Mouse (Mus musculus) hindbrain, embryonic 12.5 days (tissue): ENCODE measurements around the gene Enox1. TPM values are rescaled to one million over a fixed set of nuclear protein-coding genes. Genes with fewer than 3 reads are reported as not detected.

Experiments used
- ATAC-seq: fragments of 200-750 bp; cut with Nextera tagmentation; 2 replicates; pipeline ENCODE4 v1.8.0; 2017; ENCODE audit warnings: moderate TSS enrichment; ENCODE audit not compliant: low FRiP score
- H3K27ac ChIP-seq: fragments of 300-500 bp; sonication (generic); 2 replicates; pipeline ENCODE4 v1.5.1; 2016; ENCODE audit warnings: mild to moderate bottlenecking
- H3K27me3 ChIP-seq: fragments of 300-500 bp; sonication (generic); 2 replicates; pipeline ENCODE4 v1.6.1; 2016; ENCODE audit warnings: mild to moderate bottlenecking
- H3K36me3 ChIP-seq: fragments of 300-500 bp; sonication (generic); 2 replicates; pipeline ENCODE4 v1.6.1; 2016; ENCODE audit warnings: mild to moderate bottlenecking
- H3K4me1 ChIP-seq: fragments of 300-500 bp; sonication (generic); 2 replicates; pipeline ENCODE4 v1.6.1; 2016
- H3K4me2 ChIP-seq: fragments of 300-500 bp; sonication (generic); replicated peaks from 2 replicates; pipeline ENCODE4 v1.6.1; 2016; ENCODE audit warnings: mild to moderate bottlenecking
- H3K4me3 ChIP-seq: fragments of 300-500 bp; sonication (generic); 2 replicates; pipeline ENCODE4 v1.5.1; 2016; ENCODE audit warnings: mild to moderate bottlenecking
- H3K9ac ChIP-seq: fragments of 300-500 bp; sonication (generic); 2 replicates; pipeline ENCODE4 v1.6.1; 2016; ENCODE audit warnings: mild to moderate bottlenecking, moderate library complexity
- H3K9me3 ChIP-seq: fragments of 300-500 bp; sonication (generic); replicated peaks from 2 replicates; pipeline ENCODE4 v1.6.1; 2016; ENCODE audit warnings: mild to moderate bottlenecking
- WGBS: fragments of 180-500 bp; shearing (Covaris S2); methylation state at CpG from one replicate; pipeline ENCODE4 v1.1.7; 2016; 5-methylcytosine and 5-hydroxymethylcytosine counted together
- polyA plus RNA-seq: library from polyadenylated mRNA; unstranded; fragments of >200 nt; fragmentation: Nextera tagmentation; extraction: Ambion mirVana; gene quantifications from 2 replicates; pipeline ENCODE4 v1.2.1, GENCODE M21; 2016

Enox1 gene
- polyA plus RNA-seq, 1 experiment from 2014 or later: 36.7 TPM

DNA sequence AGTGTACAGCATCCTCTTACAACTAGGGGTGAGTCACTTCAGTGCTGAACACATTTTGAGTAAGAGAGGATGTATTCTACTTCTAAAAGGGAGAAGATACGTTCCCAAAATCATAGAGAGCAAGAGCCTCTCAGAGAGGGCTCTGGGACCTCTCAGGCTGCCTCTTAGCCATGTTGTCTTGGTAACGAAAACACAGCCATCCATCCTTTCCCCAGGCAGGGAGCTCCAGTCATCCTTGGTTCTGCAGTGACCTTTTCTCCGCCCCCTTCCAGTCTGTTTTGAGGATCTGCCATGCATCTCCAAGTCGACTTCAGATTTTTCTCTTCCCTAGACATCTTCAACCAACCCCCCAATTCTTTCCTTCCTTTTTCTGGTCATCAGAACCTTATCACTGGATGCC is 127.4 kb downstream of the Enox1 start:
- no peak overlapping the region for H3K4me3 ChIP-seq
- H3K27ac ChIP-seq: no peak overlapping the region
- no peaks in the 10 kb centered on the region for H3K27me3 ChIP-seq
- H3K9ac ChIP-seq: no peak overlapping the region
- peaks cover 8% of the 10 kb centered on the region for H3K4me1 ChIP-seq
- H3K9me3 ChIP-seq: no peaks in the 10 kb centered on the region
- no peak overlapping the region for H3K4me2 ChIP-seq
- H3K36me3 ChIP-seq: no peaks in the 10 kb centered on the region
- 65% methylated on average over 4 of the region's 4 CpGs for WGBS
- ATAC-seq: no peak

DNA sequence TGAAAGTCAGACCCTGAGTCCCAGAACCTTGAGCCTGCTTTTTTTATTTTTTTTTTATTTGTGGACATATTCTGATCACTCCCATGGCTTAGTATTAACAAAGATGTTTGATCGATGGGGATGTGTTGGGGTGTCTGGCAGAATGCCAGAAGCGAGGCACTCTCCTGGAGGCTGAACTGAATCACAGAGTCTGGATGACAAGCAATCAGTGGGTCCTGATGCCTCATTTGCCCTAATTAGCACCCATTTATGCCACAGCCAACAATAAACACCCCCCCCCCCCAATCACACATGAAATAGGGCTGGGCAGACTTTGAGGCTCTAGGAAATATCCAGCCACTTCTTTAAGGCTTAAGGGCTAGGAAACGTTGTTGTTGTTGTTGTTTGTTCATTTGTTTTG is 128.9 kb downstream of the Enox1 start:
- ATAC-seq: no peak
- Histone ChIP-seq H3K4me1 (peaks cover 5% of the 10 kb centered on the region; the same call in 1 of the 2 replicates), H3K4me3 (no peak overlapping the region)

DNA sequence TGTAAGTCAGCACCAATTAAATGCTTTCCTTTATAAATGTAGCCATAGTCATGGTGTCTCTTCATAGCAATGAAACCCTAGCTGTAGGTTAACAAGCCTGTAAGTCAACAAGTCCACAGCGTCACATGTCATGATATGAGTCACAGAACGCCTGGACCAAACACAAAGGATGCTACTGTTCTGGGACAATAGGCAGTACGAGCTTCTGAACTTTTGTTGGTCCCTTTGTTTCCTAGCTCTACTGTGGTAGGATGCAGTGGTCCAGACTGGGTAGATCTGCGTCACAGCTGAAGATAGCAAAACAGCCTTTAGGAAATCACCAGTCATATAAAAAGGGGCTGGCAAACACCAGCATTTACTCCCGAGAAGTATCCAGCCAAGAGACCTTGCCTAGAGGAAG is 135.2 kb downstream of the Enox1 start:
- Histone ChIP-seq H3K36me3 (no peaks in the 10 kb centered on the region), H3K4me1 (no peaks in the 10 kb centered on the region), H3K27ac (no peak overlapping the region), H3K4me3 (no peak overlapping the region), H3K9ac (no peak overlapping the region), H3K9me3 (no peaks in the 10 kb centered on the region; the same call in 1 of the 2 replicates), H3K27me3 (no peaks in the 10 kb centered on the region), H3K4me2 (no peak overlapping the region)
- ATAC-seq: no peak
- WGBS: 87% methylated on average over 5 of the region's 5 CpGs

More for the DNA sequence above, 128.9 kb downstream of the Enox1 start:
- 75% methylated on average over 3 of the region's 3 CpGs for WGBS
- H3K9ac ChIP-seq: no peak overlapping the region
- no peaks in the 10 kb centered on the region for H3K9me3 ChIP-seq
- no peaks in the 10 kb centered on the region for H3K27me3 ChIP-seq
- H3K27ac ChIP-seq: no peak overlapping the region
- no peaks in the 10 kb centered on the region for H3K36me3 ChIP-seq
- H3K4me2 ChIP-seq: no peak overlapping the region

DNA sequence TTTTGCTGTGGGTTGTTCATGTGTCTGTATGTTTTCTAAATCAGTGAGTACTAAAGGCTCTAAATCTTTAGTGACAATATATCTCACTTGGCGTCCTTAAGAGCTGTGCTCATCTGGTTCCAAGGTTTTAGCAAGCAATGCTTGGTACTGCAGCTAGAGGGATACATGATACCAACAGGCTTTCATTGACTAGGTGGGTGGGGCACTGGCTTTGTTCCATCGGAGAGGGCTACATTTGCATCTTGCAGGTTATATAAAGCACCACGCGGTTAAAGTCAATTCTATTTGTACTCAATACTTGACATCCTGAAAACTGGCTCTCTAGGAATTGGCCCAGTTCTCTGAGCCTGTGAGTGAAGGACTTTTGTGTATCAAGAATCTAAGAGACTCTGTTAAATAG is 140.5 kb downstream of the Enox1 start:
- 49% methylated on average over 4 of the region's 4 CpGs for WGBS
- no peak overlapping the region for H3K9ac ChIP-seq
- no peak for ATAC-seq
- H3K36me3 ChIP-seq: no peaks in the 10 kb centered on the region
- no peaks in the 10 kb centered on the region for H3K4me1 ChIP-seq
- no peak overlapping the region for H3K27ac ChIP-seq
- no peak overlapping the region for H3K4me3 ChIP-seq
- no peaks in the 10 kb centered on the region for H3K27me3 ChIP-seq
- no peaks in the 10 kb centered on the region for H3K9me3 ChIP-seq
- no peak overlapping the region for H3K4me2 ChIP-seq

DNA sequence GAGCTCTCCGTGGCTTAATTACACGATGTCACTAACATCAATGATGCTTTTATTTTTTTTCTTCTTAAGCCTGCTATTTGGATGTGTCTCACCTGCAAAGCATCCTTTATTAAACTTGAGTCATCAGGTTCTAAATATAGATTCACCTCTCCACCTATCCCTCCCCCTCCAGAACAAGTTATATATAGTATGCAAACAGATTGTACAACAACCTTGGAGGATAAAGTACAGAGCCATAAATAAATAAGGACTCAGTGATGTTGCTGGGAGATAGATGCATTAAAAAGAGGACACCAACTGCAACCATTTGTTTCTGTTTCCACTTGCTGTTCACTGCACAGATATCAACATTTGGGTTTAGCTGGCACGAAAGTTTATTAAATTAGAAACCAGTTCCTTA is 141.8 kb downstream of the Enox1 start:
- Histone ChIP-seq H3K27ac (no peak overlapping the region), H3K36me3 (no peaks in the 10 kb centered on the region), H3K9ac (no peak overlapping the region), H3K4me1 (no peaks in the 10 kb centered on the region), H3K4me2 (no peak overlapping the region), H3K27me3 (no peaks in the 10 kb centered on the region), H3K9me3 (no peaks in the 10 kb centered on the region), H3K4me3 (no peak overlapping the region)
- 89% methylated on average over 3 of the region's 3 CpGs for WGBS
- no peak for ATAC-seq

DNA sequence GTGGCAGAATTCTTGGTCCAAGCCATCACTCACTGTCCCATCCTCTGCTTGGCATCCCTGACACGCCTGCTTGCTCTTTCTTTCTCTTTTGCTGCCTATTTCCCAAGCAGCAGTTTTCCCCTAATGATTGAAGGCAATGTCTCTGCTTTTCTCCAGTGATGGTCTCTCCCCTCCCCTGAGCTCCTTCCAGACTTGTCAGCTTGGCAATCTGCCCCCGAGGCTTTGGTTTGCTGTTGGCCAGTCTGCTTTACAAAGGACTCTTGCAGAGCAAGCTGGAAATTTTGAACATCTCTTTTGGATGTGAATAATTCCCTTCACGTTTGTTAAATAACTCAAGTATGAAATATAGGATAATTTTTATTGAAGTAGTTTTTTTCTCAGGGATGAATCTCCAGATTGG is 153.0 kb downstream of the Enox1 start:
- Histone ChIP-seq H3K9ac (no peak overlapping the region), H3K4me3 (no peak overlapping the region), H3K4me1 (peaks cover 11% of the 10 kb centered on the region), H3K9me3 (no peaks in the 10 kb centered on the region), H3K4me2 (no peak overlapping the region), H3K36me3 (no peaks in the 10 kb centered on the region), H3K27ac (no peak overlapping the region), H3K27me3 (no peaks in the 10 kb centered on the region)
- no peak for ATAC-seq
- 61% methylated on average over 3 of the region's 3 CpGs for WGBS

DNA sequence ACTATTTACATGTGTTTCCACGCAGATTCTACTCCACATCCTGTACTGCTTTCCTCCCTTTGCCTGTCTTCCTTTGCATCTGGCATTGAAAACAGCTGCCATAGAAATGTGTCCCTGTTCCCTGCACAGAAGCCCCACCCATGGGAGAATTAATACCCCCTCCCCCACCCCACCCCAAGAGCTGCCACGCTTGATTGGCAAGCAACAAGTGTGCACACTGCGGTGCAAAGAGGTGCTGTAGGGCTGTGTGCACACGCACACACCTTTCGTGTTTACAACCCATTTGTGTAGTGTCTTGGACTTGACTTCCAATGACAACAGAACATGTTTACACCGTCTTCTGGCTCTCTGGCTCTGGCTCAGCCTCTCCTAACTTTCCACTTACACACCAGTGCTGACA is 154.9 kb downstream of the Enox1 start:
- no peaks in the 10 kb centered on the region for H3K9me3 ChIP-seq
- H3K36me3 ChIP-seq: no peaks in the 10 kb centered on the region
- no peak overlapping the region for H3K4me3 ChIP-seq
- peaks cover 11% of the 10 kb centered on the region for H3K4me1 ChIP-seq
- no peak overlapping the region for H3K9ac ChIP-seq
- no peak overlapping the region for H3K4me2 ChIP-seq
- WGBS: 77% methylated on average over 6 of the region's 6 CpGs
- no peak for ATAC-seq
- no peak overlapping the region for H3K27ac ChIP-seq
- H3K27me3 ChIP-seq: no peaks in the 10 kb centered on the region

DNA sequence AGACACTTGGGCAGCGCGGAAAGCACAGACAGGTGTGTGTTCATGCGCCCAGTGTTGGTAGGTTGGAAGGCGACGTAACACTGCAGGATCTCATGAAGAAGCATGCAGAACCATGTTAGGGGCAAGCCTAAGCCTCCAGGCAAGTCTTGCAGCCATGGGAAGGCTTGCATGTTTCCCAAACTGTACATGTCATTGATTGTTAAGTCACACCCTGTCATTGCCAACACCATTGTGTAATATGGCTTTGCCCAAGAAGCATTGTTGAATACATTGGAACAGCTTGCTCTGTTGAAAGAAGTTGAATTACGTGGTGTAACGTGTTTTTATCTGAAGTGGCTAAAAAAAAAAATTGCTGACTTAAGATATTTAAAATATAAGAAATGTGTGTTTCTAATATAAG is 162.8 kb downstream of the Enox1 start:
- Histone ChIP-seq H3K9ac (no peak overlapping the region), H3K9me3 (no peaks in the 10 kb centered on the region), H3K36me3 (no peaks in the 10 kb centered on the region), H3K4me2 (no peak overlapping the region), H3K4me1 (no peaks in the 10 kb centered on the region), H3K27me3 (no peaks in the 10 kb centered on the region), H3K4me3 (no peak overlapping the region), H3K27ac (no peak overlapping the region)
- WGBS: 95% methylated on average over 7 of the region's 7 CpGs
- ATAC-seq: no peak

DNA sequence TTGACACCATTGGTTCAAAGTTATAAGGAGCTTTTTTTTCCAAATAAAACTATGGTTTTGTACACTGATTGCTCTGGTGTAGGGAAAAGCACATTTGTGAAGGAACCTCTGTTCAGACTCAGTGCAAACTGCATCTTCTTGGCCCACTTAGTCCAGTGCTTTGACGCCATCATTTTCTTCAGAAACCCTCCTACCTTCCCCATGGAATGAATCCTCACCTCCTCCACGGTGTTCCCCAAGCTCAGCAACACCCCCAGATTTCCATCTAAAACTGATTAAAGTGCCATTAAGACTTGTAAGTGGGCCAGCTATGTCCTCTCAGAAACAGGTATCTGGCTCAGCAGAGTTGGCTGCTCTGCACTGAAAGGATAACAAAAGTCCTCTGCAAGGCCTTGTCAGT is 167.8 kb downstream of the Enox1 start:
- WGBS: 93% methylated on average over 2 of the region's 2 CpGs
- H3K27me3 ChIP-seq: no peaks in the 10 kb centered on the region
- H3K9ac ChIP-seq: no peak overlapping the region
- no peaks in the 10 kb centered on the region for H3K4me1 ChIP-seq
- no peak overlapping the region for H3K4me3 ChIP-seq
- H3K27ac ChIP-seq: no peak overlapping the region
- no peaks in the 10 kb centered on the region for H3K36me3 ChIP-seq
- H3K4me2 ChIP-seq: no peak overlapping the region
- ATAC-seq: no peak
- no peaks in the 10 kb centered on the region for H3K9me3 ChIP-seq

DNA sequence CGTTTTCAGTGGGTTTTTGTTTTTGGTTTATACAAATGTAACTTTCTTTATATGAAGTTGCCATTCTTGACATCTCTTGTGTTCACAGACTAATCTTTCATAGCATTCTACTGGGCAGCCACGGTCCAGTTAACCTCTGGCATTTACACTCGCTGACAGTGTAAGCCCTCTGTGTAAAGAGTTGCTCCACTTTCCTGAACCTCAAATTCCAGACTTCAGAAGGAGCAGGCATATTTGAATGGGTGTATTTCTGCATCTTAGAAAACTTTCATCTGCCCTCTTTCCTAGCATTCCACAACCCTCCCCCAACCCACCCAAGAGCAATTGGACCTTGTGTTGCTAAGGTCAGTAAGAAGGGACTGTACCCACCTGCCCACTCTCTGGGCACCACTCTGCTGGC is 171.1 kb downstream of the Enox1 start:
- ATAC-seq: no peak
- Histone ChIP-seq H3K9me3 (0 out of 2 replicates have a peak, but pooled peaks cover 3% of the 10 kb centered on the region), H3K27ac (no peak overlapping the region), H3K4me2 (no peak overlapping the region), H3K9ac (no peak overlapping the region), H3K36me3 (no peaks in the 10 kb centered on the region), H3K4me3 (no peak overlapping the region), H3K27me3 (no peaks in the 10 kb centered on the region), H3K4me1 (no peaks in the 10 kb centered on the region)
- 78% methylated on average over 3 of the region's 3 CpGs for WGBS

DNA sequence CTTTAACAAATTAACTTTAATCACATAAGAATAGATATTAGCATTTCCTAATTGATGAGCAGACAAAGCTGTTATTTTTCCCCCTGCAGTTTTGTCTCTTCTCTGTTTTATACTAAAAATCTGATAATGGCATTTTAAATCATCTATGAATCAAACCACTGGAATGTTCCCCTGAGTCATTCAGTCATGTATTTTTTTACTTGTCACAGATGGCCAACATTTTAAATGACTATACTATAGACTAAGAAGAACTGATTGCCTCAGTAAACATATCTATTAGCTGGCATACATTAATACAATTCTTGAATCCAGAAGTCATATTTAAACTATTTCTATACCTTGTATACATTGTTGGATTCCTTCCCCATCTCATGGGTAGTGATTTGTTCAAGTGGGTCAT is 173.2 kb downstream of the Enox1 start:
- Histone ChIP-seq H3K36me3 (no peaks in the 10 kb centered on the region), H3K4me2 (no peak overlapping the region), H3K9me3 (0 out of 2 replicates have a peak, but pooled peaks cover 3% of the 10 kb centered on the region), H3K27ac (no peak overlapping the region), H3K4me3 (no peak overlapping the region), H3K4me1 (no peaks in the 10 kb centered on the region), H3K9ac (no peak overlapping the region), H3K27me3 (no peaks in the 10 kb centered on the region)
- no peak for ATAC-seq

DNA sequence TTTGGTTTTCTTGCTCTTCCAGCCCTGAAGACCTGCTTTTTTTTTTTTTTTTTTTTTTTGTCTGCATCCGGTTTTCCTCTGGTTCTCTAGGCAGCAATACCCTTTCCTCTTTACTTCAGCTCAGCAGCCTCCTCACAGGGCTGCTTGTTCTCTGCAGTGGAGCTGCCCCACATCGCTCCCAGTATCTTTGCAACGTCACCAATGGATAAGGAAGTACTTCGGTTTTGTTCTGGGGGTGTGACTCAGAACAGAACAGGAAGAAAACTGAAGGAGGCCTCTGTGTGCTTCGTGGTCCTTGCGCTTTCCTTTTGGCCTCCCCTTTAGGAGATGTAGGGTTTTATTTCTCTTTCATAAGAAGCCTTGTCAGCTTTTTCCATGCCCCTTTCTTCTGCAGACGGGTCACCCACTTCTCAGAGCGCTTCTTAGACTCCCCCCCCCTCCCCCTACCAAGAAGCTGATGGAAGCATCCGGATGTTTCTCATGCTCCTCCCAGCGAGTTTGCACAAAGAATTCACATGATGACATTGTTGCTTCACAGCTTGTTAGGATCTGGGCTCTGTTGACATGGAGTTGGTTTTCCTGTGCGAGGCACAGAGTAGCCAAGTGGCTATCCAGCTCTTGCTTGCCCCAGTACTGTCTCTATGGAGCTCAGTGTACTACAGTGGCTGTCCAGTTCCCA is 187.2 kb downstream of the Enox1 start:
- ATAC-seq: no peak
- Histone ChIP-seq H3K27me3 (no peaks in the 10 kb centered on the region), H3K27ac (no peak overlapping the region), H3K36me3 (no peaks in the 10 kb centered on the region), H3K4me3 (no peak overlapping the region), H3K4me1 (no peaks in the 10 kb centered on the region), H3K9ac (no peak overlapping the region), H3K4me2 (no peak overlapping the region), H3K9me3 (no peaks in the 10 kb centered on the region)
- WGBS: 71% methylated on average over 11 of the region's 11 CpGs

DNA sequence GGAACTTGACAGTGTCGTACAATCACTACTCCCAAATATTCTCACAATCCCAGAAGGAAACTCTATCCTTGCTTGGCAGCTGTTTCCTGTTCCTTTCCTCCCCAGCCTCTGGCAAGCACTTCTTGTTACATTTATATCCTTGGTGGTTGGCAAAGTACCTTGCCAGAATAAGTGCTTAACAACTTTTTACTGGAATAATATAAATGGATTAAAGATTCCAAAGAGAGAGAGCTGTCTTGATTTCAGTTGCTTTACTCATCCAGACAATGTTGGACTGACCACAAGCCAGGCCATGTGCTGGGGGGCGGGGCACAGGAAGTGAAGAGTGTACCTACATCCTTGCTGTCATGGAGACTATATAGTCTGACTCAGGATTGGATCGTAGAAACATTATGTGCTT is 189.7 kb downstream of the Enox1 start:
- H3K27me3 ChIP-seq: no peaks in the 10 kb centered on the region
- H3K4me1 ChIP-seq: peaks cover 3% of the 10 kb centered on the region; the same call in 1 of the 2 replicates
- no peak overlapping the region for H3K9ac ChIP-seq
- no peak overlapping the region for H3K27ac ChIP-seq
- 89% methylated on average over 3 of the region's 3 CpGs for WGBS
- H3K36me3 ChIP-seq: no peaks in the 10 kb centered on the region
- H3K9me3 ChIP-seq: no peaks in the 10 kb centered on the region
- no peak for ATAC-seq
- H3K4me2 ChIP-seq: no peak overlapping the region
- no peak overlapping the region for H3K4me3 ChIP-seq
